Mouse (Mus musculus): ENCODE data around the gene Gm26938. TPM values are rescaled to one million over a fixed set of nuclear protein-coding genes. Genes with fewer than 3 reads are reported as not detected.

Gm26938 gene
- polyA plus RNA-seq, 1 experiment from 2014 or later: not detected

GRCm38 (mm10) chr5:139818801-139819200 lies 7.4 kb downstream of the Gm26938 start:
- peaks cover 24% of the 10 kb centered on the region for H3K36me3 ChIP-seq (ENCODE audit: control insufficient read depth, insufficient read depth, low read length)
- H3K27me3 ChIP-seq (replicated peaks; ENCODE audit: control insufficient read depth, insufficient read depth, low read length): no peaks in the 10 kb centered on the region; the same call in 1 of the 2 replicates
- DNase-seq (ENCODE audit: low spot score) (peak; percentile 50), ATAC-seq (no peak)
- 56% methylated on average over 4 of the region's 4 CpGs for WGBS
- no peak overlapping the region for H3K4me3 ChIP-seq (ENCODE audit: low read depth, low read length)
- H3K4me1 ChIP-seq (ENCODE audit: control insufficient read depth, insufficient read depth, low read length): no peaks in the 10 kb centered on the region
- no peaks in the 10 kb centered on the region for H3K9me3 ChIP-seq (replicated peaks; ENCODE audit: control insufficient read depth, low read length)
- H3K4me2 ChIP-seq (ENCODE audit: low read length): no peak overlapping the region
- no peak overlapping the region for H3K27ac ChIP-seq (ENCODE audit: low read depth, low read length)
- no peak overlapping the region for H3K9ac ChIP-seq (ENCODE audit: low read length)

- H3K4me1 ChIP-seq (ENCODE audit: control insufficient read depth, insufficient read depth, low read length): no peaks in the 10 kb centered on the region
- ATAC-seq (no peak), DNase-seq (ENCODE audit: low spot score) (no peak)
- no peaks in the 10 kb centered on the region for H3K9me3 ChIP-seq (replicated peaks; ENCODE audit: control insufficient read depth, low read length)
- no peak overlapping the region for H3K27ac ChIP-seq (ENCODE audit: low read depth, low read length)
- H3K9ac ChIP-seq (ENCODE audit: low read length): no peak overlapping the region; the same call in 1 of the 2 replicates
- H3K27me3 ChIP-seq (replicated peaks; ENCODE audit: control insufficient read depth, insufficient read depth, low read length): peaks cover 4% of the 10 kb centered on the region; the same call in 1 of the 2 replicates
- H3K4me3 ChIP-seq (ENCODE audit: low read depth, low read length): no peak overlapping the region
- no peak overlapping the region for H3K4me2 ChIP-seq (ENCODE audit: low read length)
- peaks cover 17% of the 10 kb centered on the region for H3K36me3 ChIP-seq (ENCODE audit: control insufficient read depth, insufficient read depth, low read length)
- 87% methylated on average over 3 of the region's 3 CpGs for WGBS
Measured at GRCm38 (mm10) chr5:139818056-139818455, 8.2 kb downstream of the Gm26938 start.

GRCm38 (mm10) chr5:139817292-139817691 lies 8.9 kb downstream of the Gm26938 start:
- DNase-seq (ENCODE audit: low spot score): no peak
- no peak overlapping the region for H3K9ac ChIP-seq (ENCODE audit: low read length)
- H3K27me3 ChIP-seq (replicated peaks; ENCODE audit: control insufficient read depth, insufficient read depth, low read length): peaks cover 4% of the 10 kb centered on the region; the same call in 1 of the 2 replicates
- no peaks in the 10 kb centered on the region for H3K9me3 ChIP-seq (replicated peaks; ENCODE audit: control insufficient read depth, low read length)
- no peaks in the 10 kb centered on the region for H3K4me1 ChIP-seq (ENCODE audit: control insufficient read depth, insufficient read depth, low read length)
- no peak for ATAC-seq
- peaks cover 9% of the 10 kb centered on the region for H3K36me3 ChIP-seq (ENCODE audit: control insufficient read depth, insufficient read depth, low read length)
- H3K4me2 ChIP-seq (ENCODE audit: low read length): no peak overlapping the region
- no peak overlapping the region for H3K4me3 ChIP-seq (ENCODE audit: low read depth, low read length)
- no peak overlapping the region for H3K27ac ChIP-seq (ENCODE audit: low read depth, low read length)
- 8% methylated on average over 1 of the region's 1 CpGs for WGBS

- peaks cover under 1% of the 10 kb centered on the region for H3K36me3 ChIP-seq (ENCODE audit: control insufficient read depth, insufficient read depth, low read length)
- H3K9ac ChIP-seq (ENCODE audit: low read length): no peak overlapping the region
- no peaks in the 10 kb centered on the region for H3K9me3 ChIP-seq (replicated peaks; ENCODE audit: control insufficient read depth, low read length)
- H3K4me3 ChIP-seq (ENCODE audit: low read depth, low read length): no peak overlapping the region
- no peak for ATAC-seq
- H3K4me1 ChIP-seq (ENCODE audit: control insufficient read depth, insufficient read depth, low read length): no peaks in the 10 kb centered on the region
- H3K27me3 ChIP-seq (replicated peaks; ENCODE audit: control insufficient read depth, insufficient read depth, low read length): peaks cover 4% of the 10 kb centered on the region; the same call in 1 of the 2 replicates
- H3K4me2 ChIP-seq (ENCODE audit: low read length): no peak overlapping the region
- no peak for DNase-seq (ENCODE audit: low spot score)
- H3K27ac ChIP-seq (ENCODE audit: low read depth, low read length): no peak overlapping the region
Measured at GRCm38 (mm10) chr5:139816445-139816844, 9.8 kb downstream of the Gm26938 start.

GRCm38 (mm10) chr5:139815964-139816363 lies 10.2 kb downstream of the Gm26938 start:
- Histone ChIP-seq H3K27ac (ENCODE audit: low read depth, low read length) (no peak overlapping the region), H3K4me2 (ENCODE audit: low read length) (no peak overlapping the region), H3K27me3 (replicated peaks; ENCODE audit: control insufficient read depth, insufficient read depth, low read length) (peaks cover 4% of the 10 kb centered on the region; the same call in 1 of the 2 replicates), H3K4me3 (ENCODE audit: low read depth, low read length) (no peak overlapping the region), H3K9ac (ENCODE audit: low read length) (no peak overlapping the region), H3K4me1 (ENCODE audit: control insufficient read depth, insufficient read depth, low read length) (no peaks in the 10 kb centered on the region), H3K9me3 (replicated peaks; ENCODE audit: control insufficient read depth, low read length) (no peaks in the 10 kb centered on the region), H3K36me3 (ENCODE audit: control insufficient read depth, insufficient read depth, low read length) (no peaks in the 10 kb centered on the region)
- DNase-seq (ENCODE audit: low spot score) (no peak), ATAC-seq (no peak)
- WGBS: 82% methylated on average over 6 of the region's 6 CpGs

GRCm38 (mm10) chr5:139813963-139814381 lies 12.2 kb downstream of the Gm26938 start:
- DNase-seq (ENCODE audit: low spot score) (no peak), ATAC-seq (no peak)
- Histone ChIP-seq H3K4me1 (ENCODE audit: control insufficient read depth, insufficient read depth, low read length) (no peaks in the 10 kb centered on the region), H3K27ac (ENCODE audit: low read depth, low read length) (no peak overlapping the region), H3K4me2 (ENCODE audit: low read length) (no peak overlapping the region), H3K36me3 (ENCODE audit: control insufficient read depth, insufficient read depth, low read length) (no peaks in the 10 kb centered on the region), H3K4me3 (ENCODE audit: low read depth, low read length) (no peak overlapping the region), H3K9me3 (replicated peaks; ENCODE audit: control insufficient read depth, low read length) (no peaks in the 10 kb centered on the region), H3K9ac (ENCODE audit: low read length) (no peak overlapping the region), H3K27me3 (replicated peaks; ENCODE audit: control insufficient read depth, insufficient read depth, low read length) (peaks cover 4% of the 10 kb centered on the region; the same call in 1 of the 2 replicates)
- WGBS: 16% methylated on average over 12 of the region's 13 CpGs

- DNase-seq (ENCODE audit: low spot score): no peak
- ATAC-seq: no peak
Measured at GRCm38 (mm10) chr5:139813126-139813490, 13.1 kb downstream of the Gm26938 start.

GRCm38 (mm10) chr5:139812398-139813125 lies 13.6 kb downstream of the Gm26938 start:
- Histone ChIP-seq H3K4me3 (ENCODE audit: low read depth, low read length) (no peak overlapping the region), H3K9me3 (replicated peaks; ENCODE audit: control insufficient read depth, low read length) (no peaks in the 10 kb centered on the region), H3K27ac (ENCODE audit: low read depth, low read length) (no peak overlapping the region), H3K4me2 (ENCODE audit: low read length) (no peak overlapping the region), H3K27me3 (replicated peaks; ENCODE audit: control insufficient read depth, insufficient read depth, low read length) (peaks cover 4% of the 10 kb centered on the region; the same call in 1 of the 2 replicates), H3K9ac (ENCODE audit: low read length) (no peak overlapping the region), H3K4me1 (ENCODE audit: control insufficient read depth, insufficient read depth, low read length) (no peaks in the 10 kb centered on the region), H3K36me3 (ENCODE audit: control insufficient read depth, insufficient read depth, low read length) (no peaks in the 10 kb centered on the region)
- DNase-seq (ENCODE audit: low spot score) (no peak), ATAC-seq (no peak)
- WGBS: 71% methylated on average over 20 of the region's 20 CpGs

More at GRCm38 (mm10) chr5:139813126-139813490, 13.1 kb downstream of the Gm26938 start:
- H3K4me1 ChIP-seq (ENCODE audit: control insufficient read depth, insufficient read depth, low read length): no peaks in the 10 kb centered on the region
- WGBS: 51% methylated on average over 10 of the region's 10 CpGs
- no peak overlapping the region for H3K9ac ChIP-seq (ENCODE audit: low read length)
- peaks cover 4% of the 10 kb centered on the region; the same call in 1 of the 2 replicates for H3K27me3 ChIP-seq (replicated peaks; ENCODE audit: control insufficient read depth, insufficient read depth, low read length)
- no peaks in the 10 kb centered on the region for H3K36me3 ChIP-seq (ENCODE audit: control insufficient read depth, insufficient read depth, low read length)
- H3K4me2 ChIP-seq (ENCODE audit: low read length): no peak overlapping the region
- H3K4me3 ChIP-seq (ENCODE audit: low read depth, low read length): no peak overlapping the region
- no peaks in the 10 kb centered on the region for H3K9me3 ChIP-seq (replicated peaks; ENCODE audit: control insufficient read depth, low read length)
- H3K27ac ChIP-seq (ENCODE audit: low read depth, low read length): no peak overlapping the region

- H3K9me3 ChIP-seq (replicated peaks; ENCODE audit: control insufficient read depth, low read length): no peaks in the 10 kb centered on the region
- H3K36me3 ChIP-seq (ENCODE audit: control insufficient read depth, insufficient read depth, low read length): no peaks in the 10 kb centered on the region
- H3K4me1 ChIP-seq (ENCODE audit: control insufficient read depth, insufficient read depth, low read length): no peaks in the 10 kb centered on the region
- 79% methylated on average over 15 of the region's 15 CpGs for WGBS
- no peak overlapping the region for H3K4me2 ChIP-seq (ENCODE audit: low read length)
- DNase-seq (ENCODE audit: low spot score): no peak
- no peak for ATAC-seq
- H3K4me3 ChIP-seq (ENCODE audit: low read depth, low read length): no peak overlapping the region
- H3K9ac ChIP-seq (ENCODE audit: low read length): no peak overlapping the region
- peaks cover 4% of the 10 kb centered on the region; the same call in 1 of the 2 replicates for H3K27me3 ChIP-seq (replicated peaks; ENCODE audit: control insufficient read depth, insufficient read depth, low read length)
- H3K27ac ChIP-seq (ENCODE audit: low read depth, low read length): no peak overlapping the region
Measured at GRCm38 (mm10) chr5:139811677-139812397, 14.4 kb downstream of the Gm26938 start.

Measured in forebrain, embryonic 14.5 days (tissue).